Mouse (Mus musculus) heart, embryonic 13.5 days (tissue): ENCODE data around the gene Acpp. TPM values are rescaled to one million over a fixed set of nuclear protein-coding genes. Genes with fewer than 3 reads are reported as not detected.

ENCODE experiments used
- ATAC-seq: fragments of 200-750 bp; cut with Nextera tagmentation; 2 replicates; pipeline ENCODE4 v1.8.0; 2017; ENCODE audit warnings: moderate TSS enrichment; ENCODE audit not compliant: insufficient number of reproducible peaks, low FRiP score, low TSS enrichment; ENCODE audit errors: extremely low read depth
- H3K27ac ChIP-seq: fragments of 300-500 bp; sonication (generic); replicated peaks from 2 replicates; pipeline ENCODE4 v1.5.1; 2015; ENCODE audit warnings: moderate library complexity, mild to moderate bottlenecking, inconsistent platforms
- H3K27me3 ChIP-seq: fragments of 300-500 bp; sonication (generic); replicated peaks from 2 replicates; pipeline ENCODE4 v1.6.1; 2015; ENCODE audit warnings: mild to moderate bottlenecking, inconsistent platforms
- H3K36me3 ChIP-seq: fragments of 300-500 bp; sonication (generic); 2 replicates; pipeline ENCODE4 v1.6.1; 2015; ENCODE audit warnings: mild to moderate bottlenecking, inconsistent platforms
- H3K4me1 ChIP-seq: fragments of 300-500 bp; sonication (generic); 2 replicates; pipeline ENCODE4 v1.6.1; 2015; ENCODE audit warnings: inconsistent platforms
- H3K4me2 ChIP-seq: fragments of 300-500 bp; sonication (generic); 2 replicates; pipeline ENCODE4 v1.6.1; 2015; ENCODE audit warnings: inconsistent platforms, mild to moderate bottlenecking, moderate library complexity
- H3K4me3 ChIP-seq: fragments of 300-500 bp; sonication (generic); 2 replicates; pipeline ENCODE4 v1.5.1; 2015; ENCODE audit warnings: moderate library complexity, mild to moderate bottlenecking, inconsistent platforms
- H3K9ac ChIP-seq: fragments of 300-500 bp; sonication (generic); 2 replicates; pipeline ENCODE4 v1.6.1; 2015; ENCODE audit warnings: inconsistent platforms, mild to moderate bottlenecking, moderate library complexity
- H3K9me3 ChIP-seq: fragments of 300-500 bp; sonication (generic); 2 replicates; pipeline ENCODE4 v1.6.1; 2016; ENCODE audit warnings: inconsistent platforms
- WGBS: fragments of 180-500 bp; shearing (Covaris S2); methylation state at CpG from one replicate; pipeline ENCODE4 v1.1.7; 2015; ENCODE audit warnings: mixed read lengths; 5-methylcytosine and 5-hydroxymethylcytosine counted together
- polyA plus RNA-seq: library from polyadenylated mRNA; unstranded; fragments of >200 nt; fragmentation: Nextera tagmentation; extraction: Ambion mirVana; gene quantifications from 2 replicates; pipeline ENCODE4 v1.2.1, GENCODE M21; 2015

Acpp gene
- polyA plus RNA-seq, 1 experiment from 2014 or later = 0.09 TPM

- Histone ChIP-seq H3K4me1 (no peaks in the 10 kb centered on the region), H3K36me3 (no peaks in the 10 kb centered on the region), H3K9ac (no peak overlapping the region), H3K27ac (no peak overlapping the region), H3K27me3 (no peaks in the 10 kb centered on the region; the same call in 1 of the 2 replicates), H3K4me3 (no peak overlapping the region), H3K9me3 (no peaks in the 10 kb centered on the region), H3K4me2 (no peak overlapping the region)
- no peak for ATAC-seq
- 70% methylated on average over 5 of the region's 5 CpGs for WGBS
Measured at GRCm38 (mm10) chr9:104344136-104344535, 6.6 kb upstream of the Acpp start.

GRCm38 (mm10) chr9:104339483-104339882 lies 1.9 kb upstream of the Acpp start:
- WGBS = 81% methylated on average over 5 of the region's 5 CpGs
- peaks cover 8% of the 10 kb centered on the region for H3K27me3 ChIP-seq
- H3K9me3 ChIP-seq = no peaks in the 10 kb centered on the region

GRCm38 (mm10) chr9:104338489-104339427 lies 1.2 kb upstream of the Acpp start:
- ATAC-seq = no peak
- H3K27ac ChIP-seq = no peak overlapping the region
- peaks cover 8% of the 10 kb centered on the region for H3K27me3 ChIP-seq
- H3K4me1 ChIP-seq = peaks cover 11% of the 10 kb centered on the region
- H3K9me3 ChIP-seq = no peaks in the 10 kb centered on the region
- 80% methylated on average over 18 of the region's 18 CpGs for WGBS
- no peak overlapping the region for H3K4me3 ChIP-seq
- no peaks in the 10 kb centered on the region for H3K36me3 ChIP-seq
- H3K4me2 ChIP-seq = no peak overlapping the region
- H3K9ac ChIP-seq = no peak overlapping the region

More at GRCm38 (mm10) chr9:104339483-104339882, 1.9 kb upstream of the Acpp start:
- Histone ChIP-seq H3K9ac (no peak overlapping the region), H3K27ac (no peak overlapping the region), H3K36me3 (no peaks in the 10 kb centered on the region), H3K4me2 (no peak overlapping the region), H3K4me3 (no peak overlapping the region), H3K4me1 (peaks cover 11% of the 10 kb centered on the region)
- no peak for ATAC-seq

DNA sequence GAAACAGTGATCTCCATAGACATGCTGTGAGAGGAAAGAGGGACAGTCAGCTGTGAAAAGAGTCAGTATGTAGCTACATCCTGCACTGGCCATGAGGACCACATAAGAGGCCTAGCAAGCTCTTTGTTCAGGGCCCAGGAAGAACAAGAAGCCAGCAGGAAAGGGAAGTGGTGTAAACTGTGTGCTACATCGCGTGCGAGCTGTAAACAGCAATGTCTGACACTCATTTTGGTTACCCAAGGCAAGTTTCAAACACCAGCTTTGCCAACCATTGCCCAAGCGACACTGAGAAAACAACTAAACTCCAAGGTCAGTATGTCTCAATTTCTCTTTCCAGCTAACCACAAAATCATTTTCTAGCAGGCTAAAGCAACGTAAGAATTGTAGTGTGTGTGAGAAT lies 6.2 kb downstream of the Acpp start:
- WGBS = 82% methylated on average over 5 of the region's 5 CpGs
- Histone ChIP-seq H3K36me3 (no peaks in the 10 kb centered on the region), H3K27me3 (no peaks in the 10 kb centered on the region), H3K4me2 (no peak overlapping the region), H3K9me3 (no peaks in the 10 kb centered on the region), H3K4me1 (no peaks in the 10 kb centered on the region), H3K27ac (no peak overlapping the region), H3K4me3 (no peak overlapping the region), H3K9ac (no peak overlapping the region)
- no peak for ATAC-seq

GRCm38 (mm10) chr9:104328655-104329054 lies 8.9 kb downstream of the Acpp start:
- WGBS = 63% methylated on average over 4 of the region's 4 CpGs
- no peak overlapping the region for H3K27ac ChIP-seq
- H3K4me2 ChIP-seq = no peak overlapping the region
- H3K9ac ChIP-seq = no peak overlapping the region
- no peaks in the 10 kb centered on the region for H3K36me3 ChIP-seq
- no peaks in the 10 kb centered on the region for H3K4me1 ChIP-seq
- H3K9me3 ChIP-seq = no peaks in the 10 kb centered on the region
- H3K4me3 ChIP-seq = no peak overlapping the region
- no peak for ATAC-seq
- no peaks in the 10 kb centered on the region for H3K27me3 ChIP-seq

DNA sequence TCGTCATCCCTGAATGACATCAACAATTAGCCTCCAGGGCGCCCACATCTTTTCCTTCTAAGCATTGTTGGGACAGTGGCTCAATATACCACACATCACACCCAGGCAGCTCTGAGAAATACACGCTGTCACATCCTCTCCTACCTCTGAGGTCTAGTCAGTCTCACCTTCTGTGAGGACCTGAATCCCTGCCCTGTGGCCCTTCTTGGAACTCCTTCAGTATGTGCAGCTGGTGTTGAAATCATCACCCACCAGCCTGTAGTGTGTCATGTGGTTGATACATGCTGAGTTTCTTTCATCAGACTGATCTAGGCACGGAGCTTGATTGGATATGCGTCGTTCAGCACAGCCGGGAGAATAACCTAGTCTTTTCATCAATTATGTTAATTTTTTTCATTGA lies 16.0 kb downstream of the Acpp start:
- Histone ChIP-seq H3K4me3 (no peak overlapping the region), H3K4me2 (no peak overlapping the region), H3K27ac (no peak overlapping the region), H3K27me3 (no peaks in the 10 kb centered on the region), H3K4me1 (no peaks in the 10 kb centered on the region), H3K36me3 (no peaks in the 10 kb centered on the region), H3K9me3 (no peaks in the 10 kb centered on the region), H3K9ac (no peak overlapping the region)
- ATAC-seq = no peak
- WGBS = 63% methylated on average over 7 of the region's 7 CpGs

DNA sequence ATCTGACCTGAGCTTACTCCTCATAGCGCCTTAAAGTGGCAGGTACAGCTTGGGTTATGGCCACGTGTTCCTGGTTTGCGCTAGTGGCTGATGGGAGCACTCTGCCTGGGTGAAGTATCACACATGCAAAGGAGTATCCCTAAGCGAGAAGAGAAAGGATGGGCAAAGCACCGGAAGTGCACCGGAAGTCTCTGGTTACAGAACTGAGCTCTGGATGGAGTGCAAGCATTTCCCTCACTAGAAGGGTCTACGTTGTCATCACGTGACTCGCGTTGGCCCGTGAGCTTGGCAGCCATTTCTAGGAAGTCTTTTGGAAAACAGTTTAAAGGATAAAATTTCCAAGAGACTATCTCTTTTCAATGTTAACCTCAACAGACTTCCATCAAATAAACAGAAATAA lies 21.2 kb downstream of the Acpp start:
- no peaks in the 10 kb centered on the region for H3K4me1 ChIP-seq
- H3K9ac ChIP-seq = no peak overlapping the region
- 0 out of 2 replicates have a peak, but pooled peaks cover 4% of the 10 kb centered on the region for H3K27me3 ChIP-seq
- no peak overlapping the region for H3K27ac ChIP-seq
- 73% methylated on average over 11 of the region's 11 CpGs for WGBS
- H3K36me3 ChIP-seq = no peaks in the 10 kb centered on the region
- ATAC-seq = no peak
- H3K9me3 ChIP-seq = no peaks in the 10 kb centered on the region
- H3K4me3 ChIP-seq = no peak overlapping the region
- no peak overlapping the region for H3K4me2 ChIP-seq

DNA sequence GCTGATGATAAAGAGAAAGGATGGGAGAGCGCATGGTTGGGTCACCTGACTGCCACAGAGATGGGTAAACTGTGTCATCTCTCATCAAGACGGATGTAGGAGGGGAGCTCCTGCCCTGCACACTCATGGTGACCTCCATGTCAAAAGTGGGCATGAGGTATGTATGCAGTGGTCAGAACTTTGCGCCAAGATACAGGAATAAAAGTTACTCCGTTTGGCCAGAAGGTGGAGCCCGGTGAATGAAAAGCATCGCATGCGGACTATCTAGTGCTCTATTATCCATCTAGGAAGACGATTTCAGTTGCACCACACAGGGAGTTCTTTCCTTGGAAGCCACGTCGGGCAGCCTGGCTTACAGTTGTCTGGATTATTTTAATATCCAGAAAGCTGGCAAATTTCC lies 22.0 kb downstream of the Acpp start:
- no peak for ATAC-seq
- WGBS = 10% methylated on average over 10 of the region's 10 CpGs

GRCm38 (mm10) chr9:104306734-104307133 lies 30.8 kb downstream of the Acpp start:
- Histone ChIP-seq H3K9me3 (no peaks in the 10 kb centered on the region), H3K4me2 (no peak overlapping the region), H3K9ac (no peak overlapping the region), H3K36me3 (no peaks in the 10 kb centered on the region), H3K27ac (no peak overlapping the region), H3K4me1 (no peaks in the 10 kb centered on the region), H3K27me3 (0 out of 2 replicates have a peak, but pooled peaks cover 6% of the 10 kb centered on the region), H3K4me3 (no peak overlapping the region)
- ATAC-seq = no peak
- WGBS = 5% methylated on average over 6 of the region's 6 CpGs

More for the DNA sequence above, 22.0 kb downstream of the Acpp start:
- H3K9me3 ChIP-seq = no peaks in the 10 kb centered on the region
- H3K4me1 ChIP-seq = no peaks in the 10 kb centered on the region
- no peak overlapping the region for H3K27ac ChIP-seq
- no peaks in the 10 kb centered on the region for H3K36me3 ChIP-seq
- no peak overlapping the region for H3K9ac ChIP-seq
- 0 out of 2 replicates have a peak, but pooled peaks cover 4% of the 10 kb centered on the region for H3K27me3 ChIP-seq
- H3K4me2 ChIP-seq = no peak overlapping the region
- no peak overlapping the region for H3K4me3 ChIP-seq

DNA sequence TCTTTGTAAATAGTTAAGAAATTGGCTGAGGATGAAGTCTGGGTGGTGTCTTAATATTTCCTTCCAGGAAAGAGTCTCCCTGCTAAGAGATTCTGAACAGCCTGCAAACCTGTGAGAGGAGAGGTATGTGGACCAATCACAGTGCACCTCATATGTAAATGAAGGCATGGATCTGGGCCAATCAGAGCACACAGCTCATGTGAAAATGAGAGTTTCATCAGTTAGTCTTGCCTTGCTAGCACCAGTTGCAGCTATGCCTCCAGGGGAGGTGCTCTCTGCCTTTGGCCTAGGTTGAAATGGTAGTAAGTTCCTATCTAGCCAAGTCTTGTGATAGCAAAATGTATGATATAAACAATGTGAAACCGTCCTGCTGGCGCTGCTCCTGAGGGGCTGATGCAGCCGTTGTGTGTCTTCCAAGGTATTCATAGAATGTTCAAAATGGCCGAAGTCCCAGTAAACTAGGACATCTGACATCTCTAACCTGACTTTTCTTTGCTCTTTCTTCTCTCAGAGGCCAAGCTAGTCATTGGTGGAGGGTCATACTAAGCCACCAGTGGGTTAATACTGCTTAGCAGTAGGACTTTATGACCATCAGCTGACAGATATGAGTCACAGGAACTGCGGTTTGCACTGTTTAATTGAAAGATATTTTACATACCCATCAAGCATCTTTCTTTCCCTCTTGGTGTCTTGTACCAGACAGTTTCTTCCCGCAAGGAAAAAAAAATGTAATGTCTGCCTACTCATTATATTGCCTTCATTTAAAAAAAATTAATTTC lies 32.0 kb downstream of the Acpp start:
- Histone ChIP-seq H3K4me3 (no peak overlapping the region), H3K9ac (no peak overlapping the region), H3K4me2 (no peak overlapping the region), H3K27ac (no peak overlapping the region), H3K4me1 (no peaks in the 10 kb centered on the region), H3K27me3 (0 out of 2 replicates have a peak, but pooled peaks cover 6% of the 10 kb centered on the region), H3K36me3 (no peaks in the 10 kb centered on the region), H3K9me3 (no peaks in the 10 kb centered on the region)
- no peak for ATAC-seq
- 82% methylated on average over 6 of the region's 6 CpGs for WGBS

GRCm38 (mm10) chr9:104304800-104305199 lies 32.7 kb downstream of the Acpp start:
- Histone ChIP-seq H3K9ac (no peak overlapping the region), H3K4me3 (no peak overlapping the region), H3K27ac (no peak overlapping the region), H3K4me1 (no peaks in the 10 kb centered on the region), H3K36me3 (no peaks in the 10 kb centered on the region), H3K4me2 (no peak overlapping the region), H3K9me3 (no peaks in the 10 kb centered on the region), H3K27me3 (0 out of 2 replicates have a peak, but pooled peaks cover 6% of the 10 kb centered on the region)
- ATAC-seq = no peak
- WGBS = 72% methylated on average over 10 of the region's 10 CpGs
